Mouse (Mus musculus) NIH3T3 (cell line): ENCODE measurements around the gene Gripap1.
"Not testable (repeated sequence)": the region's sequence is repeated elsewhere in the genome, so short reads cannot be mapped to it uniquely, and the experiment has no call there.

Experiments used
- DNase-seq: peaks from one replicate; pipeline ENCODE4 v3.0.0-alpha.2; 2012; ENCODE audit warnings: low read depth

The Gripap1 gene

DNA sequence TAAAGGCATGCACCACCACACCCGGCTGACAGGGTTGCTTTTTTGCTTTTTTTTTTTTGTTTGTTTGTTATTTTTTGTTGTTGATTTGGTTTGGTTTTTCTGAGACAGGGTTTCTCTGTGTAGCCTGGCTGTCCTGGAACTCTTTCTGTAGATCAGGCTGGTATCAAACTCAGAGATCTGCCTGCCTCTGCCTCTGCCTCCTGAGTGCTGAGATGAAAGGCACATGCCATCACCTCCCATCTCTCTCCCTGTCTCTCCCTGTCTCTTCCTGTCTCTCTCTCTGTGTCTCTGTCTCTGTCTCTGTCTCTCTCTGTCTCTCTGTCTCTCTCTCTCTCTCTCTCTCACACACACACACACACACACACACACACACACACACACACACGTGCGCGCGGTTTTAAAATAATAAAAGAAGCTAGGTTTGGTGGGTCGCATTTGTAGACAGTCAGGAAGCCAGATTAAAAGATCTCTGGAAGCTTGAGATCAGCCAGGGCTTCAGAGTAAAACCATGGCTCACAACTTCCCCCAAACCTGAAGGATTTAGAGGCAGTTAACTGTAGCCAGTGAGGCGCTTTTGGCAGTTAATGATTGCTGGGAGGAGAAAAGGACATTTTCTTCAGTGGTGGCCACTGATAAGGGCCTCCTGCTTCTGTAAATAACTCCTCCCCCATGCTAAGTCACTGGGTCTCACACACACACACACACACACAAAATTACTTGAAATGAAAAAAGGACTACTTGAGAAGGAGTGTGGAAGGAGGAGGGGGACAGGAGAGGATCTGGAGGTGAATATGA is 10.9 kb upstream of the Gripap1 start:
- no peak for DNase-seq

DNA sequence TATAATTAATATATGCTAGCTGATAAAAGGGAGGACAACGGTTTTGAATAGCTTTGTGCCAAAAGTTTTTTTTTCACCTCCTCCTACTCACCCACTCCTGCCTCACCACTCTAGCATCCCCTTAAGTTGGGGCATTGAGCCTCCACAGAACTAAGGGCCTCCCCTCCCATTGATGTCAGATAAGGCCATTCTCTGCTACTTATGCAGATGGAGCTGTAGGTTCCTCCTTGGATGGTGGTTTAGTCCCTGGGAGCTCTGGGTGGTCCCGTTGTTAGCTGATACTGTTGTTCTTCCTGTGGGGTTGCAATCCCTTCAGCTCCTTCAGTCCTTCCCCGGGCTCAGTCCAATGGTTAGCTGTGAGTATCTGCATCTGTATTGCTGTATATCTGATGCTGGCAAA is 10.3 kb upstream of the Gripap1 start:
- no peak for DNase-seq

DNA sequence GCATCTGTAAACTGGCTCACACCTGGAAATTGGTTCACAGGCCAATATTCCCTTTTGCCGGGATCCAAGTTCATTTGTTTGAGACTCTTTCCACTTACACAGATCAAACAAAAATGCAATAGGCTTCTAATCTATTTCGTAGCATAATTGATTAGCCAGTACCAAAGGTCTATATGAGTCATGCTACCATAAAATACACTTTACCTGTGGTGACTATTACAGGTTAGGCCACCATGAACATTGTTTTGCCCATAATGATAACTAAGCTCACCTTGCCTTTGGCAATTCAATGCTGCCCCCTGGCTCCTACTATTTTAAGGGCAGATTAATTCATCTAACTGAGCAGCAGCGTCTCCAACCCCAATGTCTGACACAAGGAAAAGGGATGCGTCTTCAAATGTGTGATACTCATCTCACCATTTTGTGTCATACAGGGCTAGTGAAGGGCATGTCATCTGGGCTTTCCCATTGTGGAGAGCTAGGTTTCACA is 6.9 kb upstream of the Gripap1 start:
- DNase-seq, result no peak

DNA sequence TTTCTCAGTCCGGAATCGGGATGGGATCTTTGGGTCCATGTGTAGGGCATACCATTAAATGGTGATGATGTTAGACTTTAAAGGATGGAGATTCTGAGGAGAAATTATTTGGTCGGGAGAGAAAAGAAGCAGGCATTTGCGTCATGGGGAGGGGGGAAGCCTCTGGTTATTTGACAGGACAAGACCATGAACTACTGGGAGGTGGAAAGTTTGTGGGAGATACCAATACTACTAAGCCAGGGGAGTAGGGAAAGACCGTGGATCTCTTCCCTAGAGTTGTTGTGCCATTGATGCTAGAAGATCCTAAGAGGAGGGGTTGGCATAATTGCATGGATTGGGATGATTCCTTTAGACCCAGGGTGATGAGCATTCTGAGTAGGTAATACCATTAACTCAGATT is 744 bp downstream of the Gripap1 start:
- peak; percentile 10 for DNase-seq

DNA sequence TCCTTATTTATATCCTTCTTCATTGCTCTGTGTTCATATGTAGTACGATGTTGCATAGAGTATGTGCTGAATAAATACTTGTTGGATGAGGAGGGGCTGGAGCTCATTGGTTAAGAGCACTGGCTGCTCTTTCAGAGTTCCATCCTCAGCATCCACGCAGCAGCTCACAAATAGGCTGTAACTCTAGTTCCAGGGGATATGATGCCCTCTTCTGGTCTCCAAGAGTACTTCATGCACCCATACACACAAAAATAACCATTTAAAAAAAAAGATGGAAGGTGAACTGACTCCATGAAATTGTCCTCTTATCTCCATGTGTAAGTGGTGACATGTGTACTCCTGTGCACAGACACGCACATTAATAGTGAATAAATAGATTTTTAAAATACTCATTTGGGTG is 3.8 kb downstream of the Gripap1 start:
- DNase-seq, result peak; percentile 56

DNA sequence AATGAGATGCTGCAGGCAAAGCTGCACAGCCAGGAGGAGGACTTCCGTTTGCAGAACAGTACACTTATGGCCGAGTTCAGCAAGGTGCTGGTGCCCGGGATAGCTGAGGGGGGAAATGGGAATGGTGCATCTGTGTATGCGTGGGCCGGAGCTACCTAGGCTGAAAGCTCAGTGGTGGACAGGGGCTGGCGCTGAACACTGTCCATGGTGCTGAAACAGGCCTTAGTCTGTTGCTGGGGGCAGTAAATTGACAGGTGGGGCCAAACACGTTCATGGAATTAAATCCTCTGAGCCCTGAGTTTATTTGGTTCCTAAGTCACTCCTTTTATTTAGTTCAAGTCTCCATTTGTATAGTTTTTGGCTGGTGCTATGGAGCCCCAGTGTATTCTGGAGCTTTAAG is 5.5 kb downstream of the Gripap1 start:
- DNase-seq, result peak; percentile 57

DNA sequence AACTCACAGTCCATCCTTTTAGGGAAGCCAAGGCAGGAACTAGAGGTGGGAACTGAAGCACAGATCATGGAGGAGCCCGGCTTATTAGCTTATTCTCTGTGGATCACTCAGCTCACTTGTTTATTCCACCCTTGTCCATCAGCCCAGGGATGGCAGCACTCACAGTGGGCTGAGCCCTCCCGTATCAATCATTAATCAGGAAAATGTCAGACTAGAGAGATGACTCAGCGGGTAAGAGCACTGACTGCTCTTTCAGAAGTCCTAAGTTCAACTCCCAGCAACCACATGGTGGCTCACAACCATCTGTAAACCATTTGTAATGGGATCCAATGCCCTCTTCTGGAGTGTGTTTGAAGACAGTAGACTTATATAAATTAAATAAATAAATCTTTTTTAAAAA is 7.8 kb downstream of the Gripap1 start:
- DNase-seq, result peak; percentile 67

DNA sequence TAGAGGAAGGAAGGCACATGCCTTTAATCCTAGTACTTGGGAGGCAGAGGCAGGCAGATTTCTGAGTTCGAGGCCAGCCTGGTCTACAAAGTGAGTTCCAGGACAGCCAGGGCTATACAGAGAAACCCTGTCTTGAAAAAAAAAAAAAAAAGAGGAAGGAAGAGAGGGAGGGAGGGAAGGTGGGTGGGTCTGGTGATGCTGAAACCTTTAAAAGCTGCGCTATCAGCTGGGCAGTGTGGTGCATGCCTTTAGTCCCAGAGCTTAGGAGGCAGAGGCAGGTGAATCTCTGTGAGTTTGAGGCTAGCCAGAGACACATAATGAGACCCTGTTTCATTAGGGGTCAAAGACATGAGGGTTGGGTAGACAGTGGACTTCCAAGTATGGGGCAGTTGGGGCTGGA is 12.6 kb downstream of the Gripap1 start:
- not testable (repeated sequence) for DNase-seq

DNA sequence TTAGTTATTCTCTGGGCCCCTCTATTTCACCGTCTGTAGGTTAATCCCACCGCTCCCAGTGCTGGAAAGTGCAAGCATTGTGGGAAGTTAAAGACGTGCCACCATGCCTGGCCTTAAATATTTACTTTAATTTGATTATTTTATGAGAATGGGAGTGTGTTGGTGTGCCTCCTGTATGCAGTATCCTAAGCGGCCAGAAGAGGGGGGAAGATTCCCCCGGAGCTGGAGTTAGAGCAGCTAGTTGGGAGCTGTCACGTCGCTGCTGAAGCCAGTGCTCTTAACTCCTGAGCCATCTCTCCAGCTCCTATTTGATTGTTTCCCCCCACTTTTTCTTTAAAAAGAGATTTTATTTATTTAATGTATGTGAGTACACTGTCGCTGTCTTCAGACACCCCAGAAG is 25.5 kb downstream of the Gripap1 start:
- peak; percentile 55 for DNase-seq

DNA sequence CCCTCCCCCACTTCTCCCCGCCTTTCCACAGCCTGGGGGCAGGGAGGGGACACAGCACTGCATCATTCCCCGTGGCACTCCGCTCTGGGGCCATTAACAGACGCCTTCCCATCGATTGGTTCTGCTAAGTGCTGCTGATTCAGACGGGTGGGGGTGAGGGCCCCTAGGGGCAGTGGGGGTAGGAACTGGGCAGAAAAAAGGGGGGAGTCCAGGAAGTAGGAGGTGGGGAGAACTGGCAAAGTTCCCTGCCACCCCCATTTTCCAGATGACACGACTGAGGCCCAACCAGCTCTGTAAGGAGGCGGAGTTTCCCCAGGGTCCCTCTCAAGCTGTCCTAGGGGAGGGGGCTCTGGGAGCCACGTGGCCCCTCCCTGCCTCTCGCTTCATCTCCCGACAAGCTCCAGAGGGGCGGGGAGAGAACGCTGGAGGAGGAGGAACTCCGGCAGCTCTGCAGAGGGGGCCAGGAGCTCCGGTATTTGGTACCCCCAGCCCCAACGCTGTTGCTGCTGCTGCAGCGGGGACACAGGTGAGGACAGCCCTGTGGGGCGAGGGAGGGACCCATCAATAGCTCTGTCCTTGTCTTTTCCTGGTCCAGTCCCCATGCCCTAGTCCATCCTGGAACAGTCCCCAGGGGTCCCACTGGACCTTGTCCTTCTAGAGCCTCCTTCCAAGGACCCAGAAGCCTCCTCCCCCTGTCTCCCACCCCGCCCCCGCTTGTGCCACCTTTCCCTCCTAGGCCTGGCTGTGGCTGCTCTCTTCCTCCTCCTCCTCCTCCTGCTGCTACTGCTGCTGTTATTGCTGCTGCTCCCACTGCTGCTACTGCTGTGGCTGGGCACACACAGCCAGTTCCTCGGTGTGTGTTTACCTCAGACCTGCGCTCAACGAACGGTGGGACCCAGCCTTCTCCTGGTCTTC is 32.6 kb downstream of the Gripap1 start, which contains the start of gene Kcnd1:
Kcnd1 (plus strand) TSS at position 425 of the 915 bp plus-strand sequence.
- DNase-seq, result peak; percentile 79

DNA sequence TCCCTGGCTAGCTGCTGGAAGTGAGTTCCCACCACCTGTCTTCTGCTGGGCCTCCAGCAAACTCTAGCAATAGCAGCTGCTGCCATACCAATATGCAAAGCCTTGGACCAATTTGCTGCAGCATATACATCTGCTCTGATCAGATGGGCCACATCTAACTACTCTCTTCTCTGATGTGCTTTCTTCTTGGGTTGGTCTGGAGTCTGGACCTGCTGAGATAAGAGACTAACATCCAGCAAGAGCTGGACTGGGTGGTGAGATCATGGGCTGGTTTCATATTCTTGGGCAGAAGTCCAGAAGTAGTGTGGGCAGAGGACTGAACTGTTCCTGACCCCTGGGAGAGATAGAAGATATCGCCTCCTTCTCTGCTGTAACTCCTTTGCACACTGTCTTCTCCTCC is 47.6 kb downstream of the Gripap1 start:
- peak; percentile 11 for DNase-seq

DNA sequence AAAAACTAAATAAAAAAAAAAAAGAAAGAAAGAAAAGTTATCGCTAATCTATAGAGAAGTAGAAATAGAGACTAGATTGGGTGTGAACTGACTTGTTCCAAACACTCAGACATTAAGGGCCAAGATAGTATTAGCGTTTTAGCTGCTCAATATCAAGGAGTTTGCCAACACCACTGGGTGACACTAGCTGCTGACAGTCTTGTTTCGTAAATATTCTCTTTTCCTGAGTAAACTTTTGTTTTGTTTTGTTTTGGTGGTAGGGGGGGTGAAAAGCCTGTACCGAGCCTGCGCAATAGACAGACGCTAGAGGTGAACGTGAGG is 51.2 kb downstream of the Gripap1 start:
- no peak for DNase-seq

DNA sequence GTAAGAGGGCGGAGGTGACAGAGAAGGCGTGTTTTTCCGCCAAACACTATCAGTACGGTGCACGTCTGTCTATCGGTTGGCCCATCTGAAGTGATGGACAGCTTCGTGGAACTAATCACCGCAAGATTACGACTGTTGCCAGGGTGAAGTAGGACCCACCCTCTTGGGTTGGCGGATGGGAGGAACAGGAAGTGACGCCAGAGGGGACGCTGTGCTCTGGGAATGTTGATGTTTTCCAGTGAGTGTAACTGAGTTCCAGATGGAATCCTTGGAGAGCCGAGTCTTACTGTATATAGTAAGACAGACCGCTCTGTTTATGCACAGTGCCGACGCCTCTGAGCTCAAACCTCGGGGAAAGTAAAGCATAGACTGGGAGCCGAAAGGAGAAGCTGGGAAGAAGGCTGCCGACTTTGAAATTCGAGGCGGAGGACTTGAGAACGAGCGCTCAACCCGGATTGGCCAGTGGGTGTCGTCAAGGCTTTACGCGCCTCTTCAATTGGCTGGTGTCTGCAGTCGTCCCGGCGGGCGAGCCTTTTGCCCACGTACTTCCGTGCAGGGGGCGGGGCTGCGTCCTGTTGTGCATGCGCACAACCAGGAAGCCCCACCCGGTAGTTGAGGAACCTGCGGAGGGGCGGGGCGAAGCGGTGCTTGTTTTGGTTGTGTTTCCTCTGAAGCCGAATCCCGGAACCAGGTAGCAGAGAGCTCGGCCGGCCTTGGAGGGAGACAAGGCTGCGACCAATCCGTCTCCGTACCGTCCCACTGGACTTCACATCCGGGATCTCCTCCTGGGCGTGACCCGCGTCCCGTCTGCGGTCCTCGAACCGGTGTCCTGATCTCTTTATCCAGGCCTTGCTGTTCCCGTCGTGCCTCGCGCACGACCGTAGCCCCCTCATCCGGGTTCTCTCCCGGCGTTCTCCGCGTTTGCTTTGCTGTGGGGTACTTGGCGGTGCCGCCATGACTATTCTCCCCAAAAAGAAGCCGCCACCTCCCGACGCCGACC is 51.9 kb downstream of the Gripap1 start, which contains the start of gene Otud5:
Otud5 (plus strand) TSS at position 202 of the 1,000 bp plus-strand sequence.
- DNase-seq, result peak; percentile 96

DNA sequence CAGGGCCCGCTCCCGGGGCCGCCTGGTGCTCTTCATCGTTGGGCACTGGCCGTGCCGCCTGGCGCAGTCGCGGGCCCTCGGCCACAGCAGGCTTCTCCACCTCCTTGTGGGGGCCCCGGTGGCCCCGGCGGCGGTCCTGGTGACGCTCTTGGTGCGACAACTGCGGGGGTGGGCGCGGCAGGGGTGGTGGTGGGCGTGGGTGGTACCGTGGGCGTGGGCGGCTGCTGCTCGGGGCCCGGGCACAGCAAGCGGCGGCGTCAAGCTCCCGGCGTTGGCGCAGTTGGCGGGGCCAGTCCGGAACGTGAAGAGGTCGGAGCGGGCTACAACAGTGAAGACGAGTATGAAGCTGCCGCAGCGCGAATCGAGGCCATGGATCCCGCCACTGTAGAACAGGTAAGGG is 52.8 kb downstream of the Gripap1 start:
- DNase-seq, result peak; percentile 10

DNA sequence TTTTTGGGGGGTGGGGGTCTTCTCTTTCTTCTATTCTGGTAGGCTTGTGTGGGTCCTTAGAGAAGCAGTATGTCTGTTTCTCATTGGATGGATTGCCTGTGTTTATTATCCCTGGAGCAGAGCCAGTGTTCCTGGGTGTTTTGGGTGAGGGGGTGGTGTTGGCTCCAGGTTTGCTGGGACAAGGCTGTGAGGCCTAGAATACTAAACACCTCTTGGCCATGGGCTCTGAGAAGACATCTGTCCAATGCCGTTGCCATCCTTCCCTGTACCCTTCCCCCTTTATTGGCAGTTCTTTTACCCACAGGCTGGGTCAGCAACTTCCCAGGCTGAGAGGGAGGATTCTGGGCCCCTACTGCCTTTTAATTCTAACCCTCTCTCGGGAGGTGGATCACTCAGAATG is 58.3 kb downstream of the Gripap1 start:
- no peak for DNase-seq

DNA sequence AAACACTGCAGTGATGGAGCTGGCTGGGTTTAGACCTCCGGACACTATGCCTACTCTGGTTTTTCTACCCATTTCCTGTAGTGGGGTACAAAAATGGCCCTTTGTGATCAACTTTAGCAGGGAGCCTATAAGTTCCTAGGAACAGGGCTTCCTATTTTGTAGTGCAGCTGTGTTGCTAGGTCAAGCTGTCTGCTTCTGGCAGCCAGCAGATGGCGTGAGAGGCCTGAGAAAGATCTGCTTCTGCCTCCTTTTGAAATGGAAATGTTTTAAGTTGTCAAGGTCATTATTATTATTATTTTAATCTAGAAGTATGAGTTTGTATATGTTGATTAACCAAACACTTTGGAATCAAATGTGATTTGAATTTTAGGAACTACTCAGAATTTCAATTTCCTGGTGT is 65.0 kb downstream of the Gripap1 start:
- peak; percentile 54 for DNase-seq

DNA sequence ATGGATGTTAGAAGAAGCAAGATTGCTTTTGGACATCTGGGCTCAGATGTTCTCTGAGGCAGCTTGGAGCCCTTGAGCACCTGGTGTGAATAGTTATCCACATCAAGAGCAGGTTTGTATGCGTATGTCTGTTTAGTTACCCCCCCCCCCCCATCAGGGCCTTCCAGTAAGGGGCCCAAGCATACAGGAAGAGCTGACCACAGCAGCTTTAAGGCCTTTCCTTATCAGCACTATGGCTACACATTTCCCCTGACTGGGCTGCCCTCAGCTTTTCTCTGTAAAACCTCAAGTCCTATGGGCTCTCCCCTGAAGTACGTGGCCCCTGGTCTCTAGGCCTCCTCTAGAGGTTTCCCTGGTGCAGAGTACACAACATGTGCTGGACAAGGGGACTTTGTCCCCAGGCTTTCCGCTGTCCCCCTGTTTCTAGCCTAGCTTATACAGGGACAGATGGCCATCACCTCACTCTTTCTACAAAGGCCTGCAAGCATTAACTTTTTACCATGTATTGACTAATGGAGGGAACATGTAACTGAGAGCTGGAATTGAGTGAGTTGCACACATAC is 69.7 kb downstream of the Gripap1 start:
- DNase-seq, result no peak

DNA sequence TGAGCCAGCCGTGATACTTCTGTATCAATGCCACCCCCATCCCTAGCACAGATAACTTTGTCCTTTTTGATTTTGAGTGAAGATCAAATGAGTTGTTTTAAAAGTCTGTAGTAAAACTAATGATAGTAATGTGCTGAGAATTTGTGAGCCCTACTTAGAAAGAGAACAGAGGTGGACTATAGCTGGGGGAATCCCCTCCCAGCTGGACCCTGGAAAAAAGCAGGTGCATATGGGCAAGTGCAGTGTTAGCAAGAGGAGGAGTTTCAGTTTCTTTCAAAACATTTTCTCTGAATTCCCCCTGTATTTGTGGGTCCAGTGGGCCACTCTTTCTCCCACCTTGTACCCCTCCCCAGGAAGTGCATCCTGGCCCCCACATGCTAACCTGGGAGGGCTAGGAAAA is 73.6 kb downstream of the Gripap1 start:
- no peak for DNase-seq

DNA sequence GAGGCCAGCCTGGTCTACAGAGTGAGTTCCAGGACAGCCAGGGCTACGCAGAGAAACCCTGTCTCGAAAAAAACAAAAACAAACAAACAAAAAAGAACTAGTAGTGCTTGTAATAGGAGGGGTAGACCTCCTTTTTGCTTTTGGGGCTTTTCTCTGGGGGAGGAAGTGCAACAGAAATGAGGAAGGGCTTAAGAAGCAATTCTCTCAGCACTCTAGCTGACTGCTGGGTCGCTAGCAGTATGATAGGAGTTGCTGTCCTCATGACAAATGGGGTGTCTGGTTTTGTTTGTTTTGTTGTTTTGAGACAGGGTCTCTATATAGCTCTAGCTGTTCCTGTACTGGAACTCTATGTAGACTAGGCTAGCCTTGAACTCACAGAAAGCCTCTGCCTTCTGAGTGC is 75.0 kb downstream of the Gripap1 start:
- no peak for DNase-seq

DNA sequence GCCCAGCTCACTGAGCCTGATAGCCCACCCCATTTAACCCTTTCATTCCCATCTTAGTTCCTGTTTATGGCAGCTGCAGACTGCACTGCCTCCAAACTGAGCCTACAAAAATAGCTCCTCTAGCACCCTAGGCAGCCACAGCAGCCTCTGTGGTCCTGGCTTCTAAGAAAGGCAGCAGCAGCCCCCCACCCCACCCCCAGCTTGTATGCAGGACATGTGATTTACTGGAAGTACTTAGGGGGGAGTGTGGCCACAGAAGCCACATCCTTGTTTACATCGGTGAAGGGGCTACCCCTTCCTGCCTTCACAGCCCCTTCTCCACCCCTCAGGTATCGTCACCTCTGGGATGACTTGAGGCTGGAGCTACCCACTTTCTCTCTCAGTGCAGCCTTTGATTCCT is 75.8 kb downstream of the Gripap1 start:
- no peak for DNase-seq

DNA sequence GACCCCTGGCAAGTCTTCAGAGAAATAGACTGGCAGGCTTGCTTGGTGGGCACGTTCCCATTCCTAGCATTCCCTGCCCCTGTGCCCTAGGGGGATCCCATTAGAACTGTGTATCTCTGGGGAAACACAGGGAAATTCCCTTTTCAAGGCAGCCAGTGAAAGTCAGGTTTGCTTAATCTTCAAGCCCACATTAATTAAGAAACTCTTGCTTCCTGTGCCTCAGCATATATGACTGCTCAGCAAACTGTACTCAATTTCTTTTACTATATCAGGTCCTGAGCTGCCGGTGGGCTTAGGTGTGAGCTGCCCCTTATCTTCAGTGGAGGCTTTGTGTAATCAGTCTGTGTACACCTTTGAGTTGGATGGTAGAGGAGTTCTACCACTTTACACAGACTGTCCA is 76.2 kb downstream of the Gripap1 start:
- no peak for DNase-seq
